Mouse (Mus musculus): ENCODE results near the gene L2hgdh.

DNA sequence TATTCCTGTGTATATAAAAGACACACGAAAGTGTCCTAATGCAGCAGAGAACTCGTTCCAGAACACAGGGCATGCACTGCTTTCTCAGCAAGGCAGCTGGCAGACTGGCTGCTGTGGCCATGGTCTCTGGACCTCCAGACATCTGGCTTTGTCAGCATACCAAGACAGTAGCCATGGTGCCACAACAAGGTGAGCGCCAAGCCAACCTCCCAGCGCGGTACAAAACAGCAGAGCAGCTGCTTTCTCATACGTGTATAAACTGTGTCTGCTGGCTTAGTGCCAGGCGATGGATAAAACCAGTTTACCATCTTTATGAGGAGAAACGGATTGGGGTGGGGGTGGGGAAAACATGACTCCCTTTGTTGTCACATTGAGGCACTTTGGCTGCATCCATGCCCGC, 40.9 kb upstream of the L2hgdh start:
- no peak for TF ChIP-seq GATA1 (IDR thresholded peaks at IDR 0.05; ENCODE audit: low read length)
- TF ChIP-seq TAL1 (IDR thresholded peaks at IDR 0.05; ENCODE audit: low read length), result no peak

All from erythroblast, embryonic 14.5 days (primary cell).